Mouse (Mus musculus) heart, adult 2 months (tissue): ENCODE data around the gene Wbp1l. TPM values are rescaled to one million over a fixed set of nuclear protein-coding genes. Genes with fewer than 3 reads are reported as not detected.

ENCODE experiments used
- DNase-seq, 2 experiments: peaks; one replicate each; pipeline ENCODE4 v3.0.0; 2021
- H3K27ac ChIP-seq: fragments of 200-600 bp; 2 replicates; pipeline ENCODE4 v1.8.1; 2022
- H3K27me3 ChIP-seq: fragments of 200-500 bp; 2 replicates; pipeline ENCODE4 v1.6.1; 2012; ENCODE audit warnings: mild to moderate bottlenecking, low read length, inconsistent platforms, mixed read lengths; ENCODE audit not compliant: control insufficient read depth, insufficient read depth
- H3K36me3 ChIP-seq: fragments of 200-500 bp; 2 replicates; pipeline ENCODE4 v1.6.1; 2012; ENCODE audit warnings: low read length, inconsistent platforms; ENCODE audit not compliant: control insufficient read depth, insufficient read depth
- H3K4me1 ChIP-seq: fragments of 200-500 bp; 2 replicates; pipeline ENCODE4 v1.6.1; 2011; ENCODE audit warnings: low read length; ENCODE audit not compliant: control insufficient read depth, insufficient read depth
- H3K4me3 ChIP-seq: fragments of 200-600 bp; 2 replicates; pipeline ENCODE4 v1.8.1; 2022
- H3K79me2 ChIP-seq: fragments of 200-500 bp; replicated peaks from 2 replicates; pipeline ENCODE4 v1.6.1; 2012; ENCODE audit warnings: mild to moderate bottlenecking, inconsistent platforms, low read length, moderate library complexity, mixed read lengths; ENCODE audit not compliant: control insufficient read depth, insufficient read depth
- H3K9ac ChIP-seq: fragments of 200-500 bp; 2 replicates; pipeline ENCODE4 v1.6.1; 2012; ENCODE audit warnings: low read depth, mild to moderate bottlenecking, control low read depth, inconsistent platforms, low read length, mixed read lengths
- CTCF ChIP-seq: fragments of 200-600 bp; IDR thresholded peaks from 2 replicates; pipeline ENCODE4 v1.8.1; 2022; ENCODE audit warnings: antibody characterized with exemption, mild to moderate bottlenecking, moderate library complexity
- EP300 ChIP-seq: fragments of 200-500 bp; IDR thresholded peaks from 2 replicates; pipeline ENCODE4 v1.6.1; 2011; ENCODE audit warnings: low read depth, low read length, control low read depth; ENCODE audit not compliant: insufficient read depth
- POLR2A ChIP-seq: fragments of 200-500 bp; IDR thresholded peaks from 2 replicates; pipeline ENCODE4 v1.6.1; 2011; ENCODE audit warnings: mild to moderate bottlenecking, low read depth, low read length, control low read depth; ENCODE audit not compliant: insufficient read depth
- WGBS: fragments of 180-500 bp; shearing (Covaris S2); methylation state at CpG from one replicate; pipeline ENCODE4 v1.1.7; 2018; 5-methylcytosine and 5-hydroxymethylcytosine counted together
- intact Hi-C: fragments of 180-260 bp; cut with DNase I; formaldehyde crosslinking; loops from one replicate; pipeline ENCODE4 v1.15.1; 2025
- polyA plus RNA-seq: library from polyadenylated mRNA; depleted of rRNA; stranded (reverse); fragments of >200 nt; gene quantifications from 2 replicates; pipeline ENCODE4 v1.2.3, GENCODE M21; 2012
- total RNA-seq, 2 experiments: library from RNA; stranded (reverse); gene quantifications; 2 replicates each; pipeline ENCODE4 v1.2.3; 2021

Wbp1l gene
- total and polyA plus RNA-seq, 3 experiments = 39.2 to 54.2 (median 53.5) TPM

DNA sequence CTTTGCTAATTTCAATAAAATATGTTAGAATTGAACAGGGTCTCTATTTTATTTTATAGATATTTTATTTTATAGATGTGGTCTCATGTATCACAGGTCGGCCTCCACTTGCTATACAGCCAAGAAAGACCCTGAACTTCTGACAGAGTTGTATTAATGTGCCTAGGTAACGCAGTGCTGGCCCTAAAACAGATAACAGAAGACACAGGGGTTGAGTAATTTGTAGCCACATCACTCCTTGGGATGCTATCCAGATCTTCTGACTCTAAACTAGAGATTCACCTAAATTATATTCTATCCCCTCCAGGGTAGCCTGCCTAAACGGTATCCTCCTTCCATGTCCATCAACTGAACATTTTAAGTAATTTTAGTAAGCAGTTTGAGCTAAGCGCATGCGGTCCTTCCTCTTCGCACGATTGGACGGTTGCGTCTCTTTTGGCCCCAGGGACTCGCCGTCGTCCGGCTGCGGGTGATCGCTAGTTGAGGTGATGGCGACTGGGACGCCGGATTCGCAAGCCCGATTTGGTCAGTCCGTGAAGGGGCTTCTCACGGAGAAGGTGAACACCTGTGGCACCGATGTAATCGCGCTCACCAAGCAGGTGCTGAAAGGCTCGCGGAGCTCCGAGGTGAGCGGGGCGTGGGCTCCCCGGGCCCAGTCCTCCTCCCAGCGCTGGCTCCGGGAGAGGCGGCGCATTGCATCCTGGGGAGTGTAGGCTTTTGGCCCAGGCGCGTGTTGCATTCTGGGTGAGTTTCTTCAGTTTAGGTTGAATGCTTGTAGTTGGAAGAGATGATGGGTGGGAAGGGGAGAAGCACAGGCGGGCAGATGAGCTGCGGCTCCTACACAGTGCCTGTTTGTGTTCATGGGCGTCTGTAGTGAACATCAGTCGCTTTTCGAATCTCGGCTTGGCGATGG lies 90.8 kb downstream of the Wbp1l start, which contains the start of gene Borcs7:
TSS of gene Borcs7 (plus strand) at position 447 of the 913 bp plus-strand sequence.
- H3K36me3 ChIP-seq = no peaks in the 10 kb centered on the region
- intact Hi-C loops = loop anchor here (1.0 kb wide), 1 partner anchor 16 kb away; no protein-coding TSS in a partner anchor
- H3K4me3 ChIP-seq = peak within 1 kb of the TSS; percentile 93
- H3K27me3 ChIP-seq = no peaks in the 10 kb centered on the region
- 2% methylated on average over 44 of the region's 44 CpGs for WGBS
- peak; percentile 92 to 93 for DNase-seq
- H3K4me1 ChIP-seq = peaks cover 2% of the 10 kb centered on the region
- H3K9ac ChIP-seq = peak within 1 kb of the TSS; percentile 81
- H3K79me2 ChIP-seq = 0 out of 2 replicates have a peak, but pooled peaks cover 1% of the 10 kb centered on the region
- peak within 1 kb of the TSS; percentile 95 for H3K27ac ChIP-seq
- TF ChIP-seq CTCF = no peak
- TF ChIP-seq POLR2A = no peak; the same call in none of the 2 replicates
- 0 out of 2 replicates have a peak, but pooled peaks have one; percentile 7 for TF ChIP-seq EP300

DNA sequence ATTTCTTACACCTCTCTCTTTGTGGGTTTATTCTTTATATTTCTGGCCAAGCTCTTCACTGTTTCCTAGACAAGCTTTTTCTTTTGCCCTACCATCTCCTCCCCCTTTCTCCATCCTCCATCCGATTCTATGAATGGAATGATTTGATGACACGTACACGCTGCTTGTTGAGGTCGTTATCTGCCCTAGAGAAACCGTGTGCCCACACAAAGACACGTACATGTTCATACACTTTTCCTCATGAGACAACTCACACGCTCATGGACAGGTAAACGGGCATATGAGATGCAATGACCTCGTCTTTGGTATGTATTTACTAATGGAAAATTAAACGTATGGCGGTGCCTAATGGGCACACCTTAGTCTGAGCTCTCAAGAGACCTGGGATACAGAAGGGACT lies 91.5 kb downstream of the Wbp1l start:
- Histone ChIP-seq H3K27me3 (no peaks in the 10 kb centered on the region), H3K27ac (peak overlapping the region; percentile 95), H3K9ac (no peak overlapping the region; the same call in 1 of the 2 replicates), H3K4me1 (peaks cover 2% of the 10 kb centered on the region), H3K79me2 (0 out of 2 replicates have a peak, but pooled peaks cover 1% of the 10 kb centered on the region), H3K36me3 (no peaks in the 10 kb centered on the region), H3K4me3 (peak overlapping the region; percentile 93)
- DNase-seq = no peak
- 70% methylated on average over 11 of the region's 11 CpGs for WGBS
- intact Hi-C loops = no loop called here
- TF ChIP-seq CTCF (no peak), POLR2A (no peak), EP300 (no peak)

DNA sequence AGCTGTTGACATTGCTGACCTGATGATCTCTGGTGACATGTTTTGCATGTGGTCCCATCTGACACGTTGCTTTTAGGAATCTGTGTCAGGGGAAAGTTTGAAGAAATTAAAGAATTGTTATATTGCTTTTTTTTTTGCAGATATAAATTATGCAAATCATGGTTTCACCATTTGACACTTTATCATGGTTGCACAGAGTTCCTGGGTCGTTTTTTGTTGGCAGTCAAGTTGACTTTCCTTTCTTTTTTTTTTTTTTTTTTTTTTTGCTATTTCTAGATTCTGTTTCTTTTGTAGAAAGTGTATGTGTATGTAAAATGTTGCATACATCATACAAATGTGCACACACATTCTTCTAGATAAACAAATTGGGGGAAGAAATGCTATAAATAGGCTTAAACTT lies 92.2 kb downstream of the Wbp1l start:
- no peaks in the 10 kb centered on the region for H3K27me3 ChIP-seq
- 0 out of 2 replicates have a peak, but pooled peaks cover 1% of the 10 kb centered on the region for H3K79me2 ChIP-seq
- no peak overlapping the region for H3K9ac ChIP-seq
- peaks cover 2% of the 10 kb centered on the region for H3K4me1 ChIP-seq
- no peak overlapping the region for H3K27ac ChIP-seq
- DNase-seq = no peak
- intact Hi-C loops = no loop called here
- H3K4me3 ChIP-seq = no peak overlapping the region
- 55% methylated on average over 2 of the region's 2 CpGs for WGBS
- no peaks in the 10 kb centered on the region for H3K36me3 ChIP-seq
- no peak for TF ChIP-seq CTCF
- no peak for TF ChIP-seq POLR2A
- no peak for TF ChIP-seq EP300

DNA sequence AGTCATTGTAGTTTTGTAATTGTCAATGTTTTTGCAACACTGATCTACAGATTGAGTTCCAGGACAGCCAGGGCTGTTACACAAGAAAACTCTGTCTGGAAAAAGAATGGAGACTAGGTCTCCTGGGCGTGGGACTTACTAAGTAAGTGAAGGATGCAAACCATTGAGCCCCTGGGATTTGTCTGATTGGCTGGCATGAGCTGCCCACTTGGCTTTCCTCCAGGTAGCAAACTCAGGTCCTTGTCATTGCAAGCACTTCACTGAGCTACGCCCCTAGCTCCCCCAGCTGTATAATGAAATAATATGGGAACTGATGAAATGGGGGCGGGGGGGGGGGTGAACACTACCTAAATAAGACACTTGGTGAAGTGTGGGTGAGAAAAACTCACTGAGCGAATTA lies 94.3 kb downstream of the Wbp1l start:
- 81% methylated on average over 4 of the region's 4 CpGs for WGBS
- no peak overlapping the region for H3K27ac ChIP-seq
- TF ChIP-seq EP300 (no peak), POLR2A (no peak), CTCF (no peak)

DNA sequence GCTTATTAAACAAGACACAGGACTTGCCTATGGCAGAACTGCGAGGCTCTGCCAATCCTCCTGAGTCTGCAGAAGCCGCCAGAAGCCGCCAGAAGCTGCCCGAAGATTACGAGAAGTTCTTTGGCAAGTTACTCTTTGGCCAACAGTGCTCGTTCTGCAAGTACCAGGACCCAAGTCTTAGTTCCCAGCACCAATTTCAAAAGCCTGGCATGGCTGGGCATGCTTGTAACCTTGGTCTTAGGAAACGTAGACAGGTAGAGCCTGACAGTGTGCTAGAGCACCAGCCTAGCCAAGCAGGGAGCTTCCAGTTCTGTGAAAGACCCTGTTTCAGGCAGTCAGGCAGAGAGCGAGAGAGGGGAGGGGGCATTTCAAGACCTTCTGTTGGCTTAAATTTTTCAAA lies 97.6 kb downstream of the Wbp1l start:
- intact Hi-C loops = no loop called here
- H3K36me3 ChIP-seq = no peaks in the 10 kb centered on the region
- DNase-seq = no peak
- no peak overlapping the region for H3K27ac ChIP-seq
- H3K79me2 ChIP-seq = no peaks in the 10 kb centered on the region
- WGBS = 95% methylated on average over 8 of the region's 8 CpGs
- H3K4me1 ChIP-seq = no peaks in the 10 kb centered on the region
- H3K4me3 ChIP-seq = no peak overlapping the region
- no peak overlapping the region for H3K9ac ChIP-seq
- TF ChIP-seq EP300 (no peak), POLR2A (no peak)
- no peaks in the 10 kb centered on the region for H3K27me3 ChIP-seq

More for the DNA sequence above, 94.3 kb downstream of the Wbp1l start:
- 0 out of 2 replicates have a peak, but pooled peaks cover 1% of the 10 kb centered on the region for H3K79me2 ChIP-seq
- DNase-seq = no peak
- H3K27me3 ChIP-seq = no peaks in the 10 kb centered on the region
- no peak overlapping the region for H3K9ac ChIP-seq
- no peak overlapping the region for H3K4me3 ChIP-seq
- no peaks in the 10 kb centered on the region for H3K36me3 ChIP-seq
- H3K4me1 ChIP-seq = peaks cover 2% of the 10 kb centered on the region
- intact Hi-C loops = no loop called here

DNA sequence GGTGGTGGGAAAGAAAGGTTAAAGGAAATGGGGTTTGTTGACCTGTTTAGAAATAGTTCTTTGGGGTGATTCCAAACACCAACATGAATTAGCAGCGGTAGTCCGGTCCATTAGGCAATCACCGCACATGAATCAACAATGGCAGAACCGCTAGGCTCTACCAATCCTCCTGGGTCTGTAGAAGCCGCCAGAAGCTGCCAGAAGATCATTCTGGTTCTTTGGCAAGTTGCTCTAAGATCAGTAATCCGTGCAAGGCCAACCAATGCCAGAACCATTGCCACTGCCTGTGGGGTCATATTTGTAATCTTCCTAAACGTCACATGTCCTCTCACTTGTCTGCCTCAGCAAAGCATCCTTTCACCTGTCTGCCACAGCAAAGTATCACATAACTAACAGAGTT lies 98.1 kb downstream of the Wbp1l start:
- no peaks in the 10 kb centered on the region for H3K4me1 ChIP-seq
- H3K27ac ChIP-seq = no peak overlapping the region
- intact Hi-C loops = no loop called here
- no peak overlapping the region for H3K9ac ChIP-seq
- H3K36me3 ChIP-seq = no peaks in the 10 kb centered on the region
- DNase-seq = no peak
- no peak overlapping the region for H3K4me3 ChIP-seq
- 93% methylated on average over 7 of the region's 7 CpGs for WGBS
- H3K27me3 ChIP-seq = no peaks in the 10 kb centered on the region
- no peaks in the 10 kb centered on the region for H3K79me2 ChIP-seq
- no peak for TF ChIP-seq CTCF
- TF ChIP-seq POLR2A = no peak
- TF ChIP-seq EP300 = no peak
